Comparison of ENCODE assay signal across 18 mouse cellular contexts in the genomic region with DNA sequence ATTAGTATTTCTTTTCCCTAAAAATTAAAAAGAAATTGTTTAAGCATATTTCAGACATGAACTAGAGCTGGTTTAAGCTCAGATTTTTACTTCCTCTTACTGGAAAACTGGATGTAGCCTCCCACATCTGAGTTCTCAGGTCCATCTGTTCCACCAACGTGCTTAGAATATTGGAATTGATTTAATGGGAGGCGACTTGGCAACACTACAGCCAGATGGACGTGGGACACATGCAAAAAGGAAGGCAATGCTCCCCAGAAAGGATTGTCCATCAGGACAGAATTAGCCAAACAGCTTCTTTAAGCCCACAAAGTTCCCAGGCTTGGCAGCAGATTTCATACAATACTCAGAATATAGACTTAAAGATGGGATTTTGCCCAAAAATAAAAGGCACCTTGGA.
DNase-seq lines count a peak whose midpoint lies in the region; ATAC-seq and TF ChIP-seq lines count a peak whose summit lies in the region.
"Had no signal": no experiment of that assay in that cellular context is flagged by ENCODE, and none has a peak within 500 bp of the region (broad histone marks: within the 10 kb centered on the region; RNA-seq: fewer than 3 reads in every experiment).

No protein-coding gene starts in this region.

- no peaks in the 10 kb centered on the region for H3K9me3 ChIP-seq in midbrain, postnatal 0 days (ENCODE audit: low read length)
- H3K9me3 ChIP-seq in midbrain, embryonic 16.5 days (replicated peaks; ENCODE audit: control insufficient read depth, low read length, poor library complexity, severe bottlenecking) = no peaks in the 10 kb centered on the region
- H3K9me3 ChIP-seq: embryonic facial prominence, embryonic 10.5 days; liver, embryonic 12.5 days had no signal

- H3K4me3 ChIP-seq in midbrain, postnatal 0 days (ENCODE audit: low read depth, low read length) = no peak overlapping the region
- H3K4me3 ChIP-seq in midbrain, embryonic 16.5 days (ENCODE audit: low read depth, low read length) = no peak overlapping the region
- no peak overlapping the region for H3K4me3 ChIP-seq in lung, adult 2 months (replicated peaks; ENCODE audit: extremely low read depth, low read depth, low read length)
- H3K4me3 ChIP-seq: embryonic facial prominence, embryonic 10.5 days; heart, adult 2 months; liver, embryonic 12.5 days; myocyte had no signal

- no peaks in the 10 kb centered on the region for H3K36me3 ChIP-seq in midbrain, postnatal 0 days (ENCODE audit: insufficient read depth, low read length)
- H3K36me3 ChIP-seq in midbrain, embryonic 16.5 days (ENCODE audit: control insufficient read depth, insufficient read depth, low read length) = no peaks in the 10 kb centered on the region
- H3K36me3 ChIP-seq: embryonic facial prominence, embryonic 10.5 days; liver, embryonic 12.5 days had no signal

- no peak for TF ChIP-seq POLR2A in lung, adult 2 months (IDR thresholded peaks at IDR 0.05; ENCODE audit: borderline replicate concordance, extremely low read depth, low read depth, low read length)

- peak; percentile 36 for DNase-seq in midbrain, postnatal 0 days (ENCODE audit: low spot score)
- DNase-seq in layer of hippocampus, adult 9-10 months (ENCODE audit: low spot score) = peak; percentile 75
- DNase-seq in left cerebral cortex, postnatal 25 days (ENCODE audit: low spot score in 2 of 2) = peak; percentile 69 to 94
- DNase-seq in kidney, adult 18-20 months = no peak
- no peak for DNase-seq in thymus, postnatal 25 days
- no peak for DNase-seq in lung, adult 2 months
- DNase-seq: adrenal gland, adult 2 months; cerebellum, adult 11 months; heart, adult 2 months; heart, postnatal 36 days; kidney, postnatal 4 days; thymus, postnatal 14 days had no signal

- H3K27ac ChIP-seq in midbrain, postnatal 0 days (ENCODE audit: low read depth, low read length) = no peak overlapping the region
- H3K27ac ChIP-seq in midbrain, embryonic 16.5 days (ENCODE audit: low read length) = no peak overlapping the region
- H3K27ac ChIP-seq: embryonic facial prominence, embryonic 10.5 days; heart, adult 2 months; liver, embryonic 12.5 days had no signal

- no peak overlapping the region for H3K4me2 ChIP-seq in midbrain, postnatal 0 days (ENCODE audit: low read depth, low read length, poor library complexity, severe bottlenecking)
- H3K4me2 ChIP-seq in midbrain, embryonic 16.5 days (ENCODE audit: low read length) = no peak overlapping the region
- H3K4me2 ChIP-seq: liver, embryonic 12.5 days had no signal

- intact Hi-C loops in left cerebral cortex, postnatal 25 days (cut with DNase I) = loop anchor here (5.0 kb wide), 1 partner anchor 135 kb away; no protein-coding TSS in a partner anchor

- WGBS in midbrain, postnatal 0 days = 46% methylated on average over 3 of the region's 3 CpGs
- WGBS in midbrain, embryonic 16.5 days = 65% methylated on average over 3 of the region's 3 CpGs
- WGBS in lung, adult 2 months = 44% methylated on average over 3 of the region's 3 CpGs

- ATAC-seq in midbrain, postnatal 0 days (ENCODE audit: low FRiP score) = no peak
- no peak for ATAC-seq in midbrain, embryonic 16.5 days
- ATAC-seq: intestine, embryonic 16.5 days; liver, embryonic 12.5 days; Patski had no signal

- H3K27me3 ChIP-seq in midbrain, postnatal 0 days (ENCODE audit: insufficient read depth, low read length) = no peaks in the 10 kb centered on the region
- no peaks in the 10 kb centered on the region for H3K27me3 ChIP-seq in midbrain, embryonic 16.5 days (ENCODE audit: control insufficient read depth, insufficient read depth, low read depth, low read length)
- H3K27me3 ChIP-seq: liver, embryonic 12.5 days; Patski had no signal

- no peaks in the 10 kb centered on the region for H3K4me1 ChIP-seq in midbrain, postnatal 0 days (ENCODE audit: insufficient read depth, low read length)
- H3K4me1 ChIP-seq in midbrain, embryonic 16.5 days (ENCODE audit: control insufficient read depth, insufficient read depth, low read length) = no peaks in the 10 kb centered on the region
- H3K4me1 ChIP-seq in lung, adult 2 months (ENCODE audit: control insufficient read depth, insufficient read depth, low read length) = no peaks in the 10 kb centered on the region
- H3K4me1 ChIP-seq: embryonic facial prominence, embryonic 10.5 days; liver, embryonic 12.5 days had no signal

- no peak for TF ChIP-seq CTCF in midbrain, postnatal 0 days (IDR thresholded peaks at IDR 0.05)
- no peak for TF ChIP-seq CTCF in lung, adult 2 months (IDR thresholded peaks at IDR 0.05; ENCODE audit: insufficient read depth, low read length)

- H3K9ac ChIP-seq in midbrain, postnatal 0 days (replicated peaks; ENCODE audit: low read length, poor library complexity, severe bottlenecking) = no peak overlapping the region
- H3K9ac ChIP-seq in midbrain, embryonic 16.5 days (ENCODE audit: low read depth, low read length) = no peak overlapping the region
- H3K9ac ChIP-seq: liver, embryonic 12.5 days had no signal

Comparison
In these comparisons a context has a peak if more than half of its experiments do, and no peak if none do; other contexts are left out.
1. DNase-seq: peak in midbrain, postnatal 0 days (single experiment), layer of hippocampus, adult 9-10 months (single experiment) and left cerebral cortex, postnatal 25 days (2 of 2); none in kidney, adult 18-20 months (single experiment), thymus, postnatal 25 days (single experiment) and lung, adult 2 months (single experiment).